In genomic region chr2:36103555-36104367, GRCm38 (mm10) we compare ENCODE assay signal across 8 mouse cellular contexts. TPM values are rescaled to one million over a fixed set of nuclear protein-coding genes. Genes with fewer than 3 reads are reported as not detected.
DNase-seq lines count a peak whose midpoint lies in the region; ATAC-seq and TF ChIP-seq lines count a peak whose summit lies in the region.

No protein-coding gene starts in this region.

- no peak for TF ChIP-seq CTCF in liver, adult 2 months (IDR thresholded peaks at IDR 0.05; ENCODE audit: low read depth, low read length)

- DNase-seq in liver, adult 2 months (ENCODE audit: extremely low read depth, low read depth, low spot score), result no peak
- no peak for DNase-seq in liver
- peak; percentile 74 for DNase-seq in embryonic facial prominence, embryonic 10.5 days (ENCODE audit: low spot score)
- peak; percentile 27 for DNase-seq in lung, postnatal 10 days
- no peak for DNase-seq in spleen, adult 18-20 months
- no peak for DNase-seq in urinary bladder, adult 2 months (ENCODE audit: low spot score)
- DNase-seq in gastrocnemius, postnatal 36 days, result no peak

- peaks cover 42% of the 10 kb centered on the region for H3K27me3 ChIP-seq in liver, adult 2 months (ENCODE audit: control insufficient read depth, insufficient read depth, low read length)
- peaks cover 100% of the 10 kb centered on the region for H3K27me3 ChIP-seq in embryonic facial prominence, embryonic 10.5 days (replicated peaks; ENCODE audit: low read depth, poor library complexity, severe bottlenecking)
- H3K27me3 ChIP-seq in hindbrain, embryonic 12.5 days, result peaks cover 99% of the 10 kb centered on the region

- no peak for TF ChIP-seq POLR2A in liver, adult 2 months (IDR thresholded peaks at IDR 0.05; ENCODE audit: extremely low read depth, insufficient read depth, low read length)

- H3K9ac ChIP-seq in liver, adult 2 months (ENCODE audit: low read depth, low read length), result no peak overlapping the region
- H3K9ac ChIP-seq in hindbrain, embryonic 12.5 days, result no peak overlapping the region

- 7% methylated on average over 37 of the region's 38 CpGs for WGBS in liver, adult 2 months
- under 1% methylated on average over 38 of the region's 38 CpGs for WGBS in embryonic facial prominence, embryonic 10.5 days
- under 1% methylated on average over 38 of the region's 38 CpGs for WGBS in hindbrain, embryonic 12.5 days

- H3K79me2 ChIP-seq in liver, adult 2 months (ENCODE audit: control insufficient read depth, insufficient read depth, low read length), result no peaks in the 10 kb centered on the region

- no peaks in the 10 kb centered on the region for H3K36me3 ChIP-seq in liver, adult 2 months (ENCODE audit: control insufficient read depth, insufficient read depth, low read length)
- 0 out of 2 replicates have a peak, but pooled peaks cover 3% of the 10 kb centered on the region for H3K36me3 ChIP-seq in embryonic facial prominence, embryonic 10.5 days (replicated peaks)
- no peaks in the 10 kb centered on the region for H3K36me3 ChIP-seq in hindbrain, embryonic 12.5 days

- peak overlapping the region; percentile 35 for H3K4me2 ChIP-seq in hindbrain, embryonic 12.5 days (replicated peaks)

- no peaks in the 10 kb centered on the region for H3K9me3 ChIP-seq in embryonic facial prominence, embryonic 10.5 days
- H3K9me3 ChIP-seq in hindbrain, embryonic 12.5 days (replicated peaks), result no peaks in the 10 kb centered on the region

- intact Hi-C loops in gastrocnemius, postnatal 36 days (cut with DNase I), result no loop called here

- ATAC-seq in hindbrain, embryonic 12.5 days (ENCODE audit: low FRiP score), result no peak

- H3K4me3 ChIP-seq in liver, adult 2 months (ENCODE audit: insufficient read depth, low read depth, low read length), result peak overlapping the region; percentile 23; the same call in 1 of the 2 replicates
- peak overlapping the region; percentile 70 for H3K4me3 ChIP-seq in embryonic facial prominence, embryonic 10.5 days
- peak overlapping the region; percentile 19 for H3K4me3 ChIP-seq in hindbrain, embryonic 12.5 days

- H3K27ac ChIP-seq in liver, adult 2 months (replicated peaks; ENCODE audit: insufficient read depth, low read depth, low read length), result no peak overlapping the region
- peak overlapping the region; percentile 91 for H3K27ac ChIP-seq in embryonic facial prominence, embryonic 10.5 days (replicated peaks)
- no peak overlapping the region for H3K27ac ChIP-seq in hindbrain, embryonic 12.5 days

- H3K4me1 ChIP-seq in liver, adult 2 months (ENCODE audit: control insufficient read depth, insufficient read depth, low read length), result peaks cover 8% of the 10 kb centered on the region; the same call in 1 of the 2 replicates
- peaks cover 67% of the 10 kb centered on the region for H3K4me1 ChIP-seq in embryonic facial prominence, embryonic 10.5 days
- H3K4me1 ChIP-seq in hindbrain, embryonic 12.5 days, result peaks cover 33% of the 10 kb centered on the region

RNA-seq across cellular contexts. Expression of gene Lhx6, which starts 1.4 kb away (rescaled TPM):
- total RNA-seq in liver, adult 2 months (2014; rRNA removed), result 0.37 and 0.67 TPM in 2 replicates
- polyA plus RNA-seq in liver, adult 2 months (2012; rRNA removed), result 1.7 and 3.0 TPM in 2 replicates
- polyA plus RNA-seq in embryonic facial prominence, embryonic 10.5 days (2016; fragmentation: Nextera tagmentation; extraction: Ambion mirVana), result 13.5 and 16.1 TPM in 2 replicates
- polyA plus RNA-seq in hindbrain, embryonic 12.5 days (2016; fragmentation: Nextera tagmentation; extraction: Ambion mirVana), result 1.4 and 2.7 TPM in 2 replicates
- polyA plus RNA-seq in urinary bladder, adult 2 months (2012; rRNA removed), result 0.76 and 1.4 TPM in 2 replicates
- 1 to 10 TPM; 2.4 to 2.8 TPM for total RNA-seq in gastrocnemius, postnatal 36 days (2021)

RNA-seq across cellular contexts. Expression of gene Mrrf, which starts 32.4 kb away (rescaled TPM):
- 20.0 and 28.7 TPM in 2 replicates for total RNA-seq in liver, adult 2 months (2014; rRNA removed)
- polyA plus RNA-seq in liver, adult 2 months (2012; rRNA removed), result 28.0 and 31.4 TPM in 2 replicates
- 30.6 and 34.1 TPM in 2 replicates for polyA plus RNA-seq in embryonic facial prominence, embryonic 10.5 days (2016; fragmentation: Nextera tagmentation; extraction: Ambion mirVana)
- polyA plus RNA-seq in hindbrain, embryonic 12.5 days (2016; fragmentation: Nextera tagmentation; extraction: Ambion mirVana), result 23.0 and 24.8 TPM in 2 replicates
- polyA plus RNA-seq in urinary bladder, adult 2 months (2012; rRNA removed), result 25.2 and 27.2 TPM in 2 replicates
- total RNA-seq in gastrocnemius, postnatal 36 days (2021), result 10 to 100 TPM; 13.5 to 18.8 TPM

RNA-seq across cellular contexts. Expression of gene Rbm18, which starts 32.8 kb away (rescaled TPM):
- total RNA-seq in liver, adult 2 months (2014; rRNA removed), result 13.3 and 14.2 TPM in 2 replicates
- 4.8 and 5.6 TPM in 2 replicates for polyA plus RNA-seq in liver, adult 2 months (2012; rRNA removed)
- 83.8 and 88.6 TPM in 2 replicates for polyA plus RNA-seq in embryonic facial prominence, embryonic 10.5 days (2016; fragmentation: Nextera tagmentation; extraction: Ambion mirVana)
- 129 TPM in 2 replicates for polyA plus RNA-seq in hindbrain, embryonic 12.5 days (2016; fragmentation: Nextera tagmentation; extraction: Ambion mirVana)
- polyA plus RNA-seq in urinary bladder, adult 2 months (2012; rRNA removed), result 39.7 and 41.5 TPM in 2 replicates
- 10 to 100 TPM; 28.9 to 31.1 TPM for total RNA-seq in gastrocnemius, postnatal 36 days (2021)

RNA-seq across cellular contexts. Expression of gene Morn5, which starts 54.5 kb away (rescaled TPM):
- total RNA-seq in liver, adult 2 months (2014; rRNA removed), result not detected in 2 replicates
- not detected in 2 replicates for polyA plus RNA-seq in liver, adult 2 months (2012; rRNA removed)
- 0.29 and 0.74 TPM in 2 replicates for polyA plus RNA-seq in embryonic facial prominence, embryonic 10.5 days (2016; fragmentation: Nextera tagmentation; extraction: Ambion mirVana)
- 3.2 and 3.6 TPM in 2 replicates for polyA plus RNA-seq in hindbrain, embryonic 12.5 days (2016; fragmentation: Nextera tagmentation; extraction: Ambion mirVana)
- 0.25 TPM in 2 replicates for polyA plus RNA-seq in urinary bladder, adult 2 months (2012; rRNA removed)
- total RNA-seq in gastrocnemius, postnatal 36 days (2021), result not detected

RNA-seq across cellular contexts. Expression of gene Ndufa8, which starts 54.6 kb away (rescaled TPM):
- 87.0 and 90.9 TPM in 2 replicates for total RNA-seq in liver, adult 2 months (2014; rRNA removed)
- 86.2 and 96.3 TPM in 2 replicates for polyA plus RNA-seq in liver, adult 2 months (2012; rRNA removed)
- polyA plus RNA-seq in embryonic facial prominence, embryonic 10.5 days (2016; fragmentation: Nextera tagmentation; extraction: Ambion mirVana), result 203 and 215 TPM in 2 replicates
- polyA plus RNA-seq in hindbrain, embryonic 12.5 days (2016; fragmentation: Nextera tagmentation; extraction: Ambion mirVana), result 171 and 179 TPM in 2 replicates
- polyA plus RNA-seq in urinary bladder, adult 2 months (2012; rRNA removed), result 126 and 129 TPM in 2 replicates
- total RNA-seq in gastrocnemius, postnatal 36 days (2021), result 100 to 1,000 TPM; 365 to 379 TPM

Comparison
In these comparisons a context has a peak if more than half of its experiments do, and no peak if none do; other contexts are left out.
1. DNase-seq: peak in embryonic facial prominence, embryonic 10.5 days (single experiment) and lung, postnatal 10 days (single experiment); none in liver, adult 2 months (single experiment), liver (single experiment), spleen, adult 18-20 months (0 of 2), urinary bladder, adult 2 months (single experiment) and gastrocnemius, postnatal 36 days (0 of 2).
2. H3K4me3 ChIP-seq: peak in every context shown above with its lines; median percentile 70 in embryonic facial prominence, embryonic 10.5 days; 23 in liver, adult 2 months; 19 in hindbrain, embryonic 12.5 days.